Comparison of ENCODE assay signal across 7 mouse cellular contexts in the genomic region with DNA sequence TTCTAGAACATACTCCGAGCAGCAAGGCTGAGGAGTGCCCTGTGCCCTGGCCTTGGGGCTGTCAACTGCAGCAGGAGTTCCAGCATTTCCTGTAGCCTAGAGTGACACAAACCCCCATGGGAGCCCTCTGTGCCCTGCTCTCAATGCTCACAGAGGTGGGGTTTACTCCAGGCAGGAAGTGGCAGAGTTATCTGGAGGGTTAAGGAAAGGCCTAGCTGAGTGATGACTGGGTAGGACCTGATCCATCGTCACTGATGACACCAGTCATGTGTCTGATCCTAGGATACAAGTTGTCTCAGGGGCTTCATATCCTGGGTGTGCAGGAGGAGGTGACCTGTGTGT. TPM values are rescaled to one million over a fixed set of nuclear protein-coding genes. Genes with fewer than 3 reads are reported as not detected.
A peak's percentile ranks its signal among the peaks of the same experiment; 100 is the strongest.
ATAC-seq lines count a peak whose summit lies in the region.
"Not testable (repeated sequence)": the region's sequence is repeated elsewhere in the genome, so short reads cannot be mapped to it uniquely, and the experiment has no call there.

No protein-coding gene starts in this region.

- not testable (repeated sequence) for H3K4me3 ChIP-seq in embryonic facial prominence, embryonic 12.5 days; heart, embryonic 12.5 days; kidney, embryonic 15.5 days (replicated peaks); macrophage (ENCODE audit: inconsistent target); stomach, embryonic 16.5 days (replicated peaks; ENCODE audit: low read length)
- H3K4me3 ChIP-seq in liver, embryonic 16.5 days (ENCODE audit: low read depth, low read length) = peak overlapping the region; percentile 39; the same call in 1 of the 2 replicates

- H3K27me3 ChIP-seq in embryonic facial prominence, embryonic 12.5 days; heart, embryonic 12.5 days (replicated peaks); kidney, embryonic 15.5 days; liver, embryonic 16.5 days (ENCODE audit: control insufficient read depth, insufficient read depth, low read depth, low read length); stomach, embryonic 16.5 days (ENCODE audit: control insufficient read depth, insufficient read depth, low read length): not testable (repeated sequence)

- H3K4me1 ChIP-seq in embryonic facial prominence, embryonic 12.5 days; heart, embryonic 12.5 days (replicated peaks); liver, embryonic 16.5 days (ENCODE audit: control insufficient read depth, low read depth, low read length); stomach, embryonic 16.5 days (ENCODE audit: control insufficient read depth, insufficient read depth, low read length): not testable (repeated sequence)
- peaks cover 11% of the 10 kb centered on the region for H3K4me1 ChIP-seq in kidney, embryonic 15.5 days

- H3K79me2 ChIP-seq in macrophage (ENCODE audit: inconsistent target) = not testable (repeated sequence)

- 70% methylated on average over 2 of the region's 2 CpGs for WGBS in embryonic facial prominence, embryonic 12.5 days
- WGBS in heart, embryonic 12.5 days = 32% methylated on average over 2 of the region's 2 CpGs
- WGBS in kidney, embryonic 15.5 days = 47% methylated on average over 2 of the region's 2 CpGs
- WGBS in liver, embryonic 16.5 days (ENCODE audit: insufficient replicate concordance) = 29% methylated on average over 1 of the region's 2 CpGs
- 14% methylated on average over 1 of the region's 2 CpGs for WGBS in macrophage (ENCODE audit: missing documents)
- 42% methylated on average over 2 of the region's 2 CpGs for WGBS in stomach, embryonic 16.5 days

- not testable (repeated sequence) for H3K36me3 ChIP-seq in embryonic facial prominence, embryonic 12.5 days; heart, embryonic 12.5 days; kidney, embryonic 15.5 days; liver, embryonic 16.5 days (ENCODE audit: control insufficient read depth, insufficient read depth); macrophage (ENCODE audit: inconsistent target); stomach, embryonic 16.5 days (ENCODE audit: control insufficient read depth, insufficient read depth, low read length)

- H3K4me2 ChIP-seq in embryonic facial prominence, embryonic 12.5 days (replicated peaks); heart, embryonic 12.5 days; kidney, embryonic 15.5 days; liver, embryonic 16.5 days (ENCODE audit: low read depth, low read length): not testable (repeated sequence)
- peak overlapping the region; percentile 34; the same call in 1 of the 2 replicates for H3K4me2 ChIP-seq in stomach, embryonic 16.5 days (ENCODE audit: low read depth, low read length)

- ATAC-seq in embryonic facial prominence, embryonic 12.5 days (ENCODE audit: insufficient number of reproducible peaks, insufficient read depth, low FRiP score, low TSS enrichment) = 0 out of 2 replicates have a peak, but pooled peaks have one; percentile 5
- 0 out of 2 replicates have a peak, but pooled peaks have one; percentile 8 for ATAC-seq in heart, embryonic 12.5 days (ENCODE audit: insufficient number of reproducible peaks, low FRiP score)
- 0 out of 2 replicates have a peak, but pooled peaks have one; percentile 15 for ATAC-seq in kidney, embryonic 15.5 days (replicated peaks; ENCODE audit: low FRiP score)
- not testable (repeated sequence) for ATAC-seq in liver, embryonic 16.5 days (ENCODE audit: low read depth)
- peak; percentile 3; the same call in 1 of the 2 replicates for ATAC-seq in neutrophil, adult 5-6 weeks (ENCODE audit: extremely low read depth, insufficient number of reproducible peaks, low FRiP score, poor library complexity, severe bottlenecking)
- peak; percentile 52; the same call in 1 of the 2 replicates for ATAC-seq in stomach, embryonic 16.5 days (ENCODE audit: insufficient read depth, low FRiP score)

- not testable (repeated sequence) for H3K9ac ChIP-seq in embryonic facial prominence, embryonic 12.5 days; heart, embryonic 12.5 days; kidney, embryonic 15.5 days; liver, embryonic 16.5 days (ENCODE audit: low read depth, low read length); stomach, embryonic 16.5 days (ENCODE audit: low read length)

- not testable (repeated sequence) for H3K27ac ChIP-seq in embryonic facial prominence, embryonic 12.5 days; kidney, embryonic 15.5 days; liver, embryonic 16.5 days (ENCODE audit: low read length); stomach, embryonic 16.5 days (ENCODE audit: low read length)
- 0 out of 2 replicates have a peak overlapping the region, but pooled peaks have one; percentile 28 for H3K27ac ChIP-seq in heart, embryonic 12.5 days (ENCODE audit: poor library complexity, severe bottlenecking)
- H3K27ac ChIP-seq in macrophage = peak overlapping the region; percentile 39

- H3K9me3 ChIP-seq in embryonic facial prominence, embryonic 12.5 days; heart, embryonic 12.5 days (replicated peaks); kidney, embryonic 15.5 days (replicated peaks); liver, embryonic 16.5 days (replicated peaks; ENCODE audit: control insufficient read depth, low read length); stomach, embryonic 16.5 days (replicated peaks; ENCODE audit: control insufficient read depth, low read length): not testable (repeated sequence)

RNA-seq across cellular contexts. Expression of gene Ceacam1, which starts 0.3 kb away (rescaled TPM):
- polyA plus RNA-seq in embryonic facial prominence, embryonic 12.5 days (2016; fragmentation: Nextera tagmentation; extraction: Ambion mirVana) = 0.94 and 1.1 TPM in 2 replicates
- polyA plus RNA-seq in heart, embryonic 12.5 days (2016; fragmentation: Nextera tagmentation; extraction: Ambion mirVana) = 2.1 and 2.4 TPM in 2 replicates
- 3.9 and 11.4 TPM in 2 replicates for polyA plus RNA-seq in kidney, embryonic 15.5 days (2015; fragmentation: Nextera tagmentation; extraction: Ambion mirVana)
- polyA plus RNA-seq in liver, embryonic 16.5 days (2015; fragmentation: Nextera tagmentation; extraction: Ambion mirVana) = 15.0 and 19.6 TPM in 2 replicates
- total RNA-seq in macrophage (2018; cell fraction: chromatin; rRNA removed) = 10 to 100 TPM in 2 of 26 experiments, 1 to 10 TPM in 22, under 1 TPM in 2; 0.74 to 13.9 (median 4.4) TPM
- total RNA-seq in macrophage (2018; cell fraction: cytosol; rRNA removed) = 10 to 100 TPM in 11 of 26 experiments, 1 to 10 TPM in 15; 6.4 to 13.0 (median 9.7) TPM
- 10 to 100 TPM in 7 of 26 experiments, 1 to 10 TPM in 19; 2.0 to 19.3 (median 7.4) TPM for total RNA-seq in macrophage (2018; cell fraction: nucleus; rRNA removed)
- polyA plus RNA-seq in macrophage (2018) = 5.5 to 15.5 TPM (median 10.5 TPM) in 3 replicates
- 74.9 and 85.3 TPM in 2 replicates for total RNA-seq in neutrophil, adult 5-6 weeks (2017)
- 98.3 and 139 TPM in 2 replicates for polyA plus RNA-seq in stomach, embryonic 16.5 days (2015; fragmentation: Nextera tagmentation; extraction: Ambion mirVana)
